Mouse (Mus musculus) olfactory bulb, adult 2 months (tissue): Measurements from ENCODE around the gene Unc13d.

ENCODE experiments used
- CTCF ChIP-seq: fragments of 200-500 bp; IDR thresholded peaks from 2 replicates; pipeline ENCODE4 v1.5.1; 2012; ENCODE audit warnings: low read depth, mild to moderate bottlenecking, low read length, moderate library complexity; ENCODE audit not compliant: insufficient read depth
- POLR2A ChIP-seq: fragments of 200-500 bp; IDR thresholded peaks from 2 replicates; pipeline ENCODE4 v1.6.1; 2012; ENCODE audit warnings: mild to moderate bottlenecking, low read depth, low read length, moderate library complexity; ENCODE audit not compliant: insufficient read depth

DNA sequence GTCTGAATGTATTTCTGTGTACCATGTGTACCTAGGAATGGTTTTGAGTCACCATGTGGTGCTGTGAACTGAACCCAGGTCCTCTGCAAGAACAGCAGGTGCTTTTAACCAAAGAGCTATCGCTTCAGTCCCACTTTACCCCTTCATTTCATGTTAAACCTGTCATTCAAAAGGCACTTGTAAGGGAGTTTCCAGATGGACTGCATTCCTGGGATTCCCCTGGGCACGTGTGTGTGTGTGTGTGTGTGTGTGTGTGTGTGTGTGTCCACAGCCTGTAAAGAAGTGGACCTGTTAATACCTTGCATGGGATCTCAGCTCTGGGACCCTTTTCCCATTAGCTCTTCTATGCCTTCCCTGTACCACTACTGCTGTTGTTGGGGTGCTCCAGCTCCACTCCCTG is 28.2 kb downstream of the Unc13d start:
- no peak for TF ChIP-seq POLR2A
- TF ChIP-seq CTCF: no peak
